Mouse (Mus musculus): ENCODE measurements around the gene Atf4.

The Atf4 gene

GRCm38 (mm10) chr15:80288036-80288435, 33.1 kb downstream of the Atf4 start:
- DNase-seq, result no peak

DNA sequence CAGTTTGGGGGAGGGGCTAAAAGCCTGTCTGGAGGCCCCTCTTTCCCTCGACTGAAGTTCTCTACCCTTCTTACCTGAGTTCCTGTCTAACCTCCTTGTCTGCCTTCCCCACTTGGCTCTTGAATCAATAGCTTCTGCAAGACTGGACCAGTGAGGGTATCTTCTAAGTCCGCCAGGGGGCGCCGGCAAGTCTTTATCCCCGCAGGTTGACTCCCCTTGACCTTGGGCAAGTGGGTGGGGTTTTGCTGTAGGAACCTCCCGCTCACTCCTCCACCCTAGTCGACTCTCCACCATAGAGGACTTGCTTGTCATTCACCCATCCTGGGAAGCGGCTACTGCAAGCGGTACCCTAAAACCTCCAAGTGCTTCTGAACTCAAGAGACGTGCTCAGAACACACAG, 34.5 kb downstream of the Atf4 start:
- DNase-seq, result peak; percentile 82

DNA sequence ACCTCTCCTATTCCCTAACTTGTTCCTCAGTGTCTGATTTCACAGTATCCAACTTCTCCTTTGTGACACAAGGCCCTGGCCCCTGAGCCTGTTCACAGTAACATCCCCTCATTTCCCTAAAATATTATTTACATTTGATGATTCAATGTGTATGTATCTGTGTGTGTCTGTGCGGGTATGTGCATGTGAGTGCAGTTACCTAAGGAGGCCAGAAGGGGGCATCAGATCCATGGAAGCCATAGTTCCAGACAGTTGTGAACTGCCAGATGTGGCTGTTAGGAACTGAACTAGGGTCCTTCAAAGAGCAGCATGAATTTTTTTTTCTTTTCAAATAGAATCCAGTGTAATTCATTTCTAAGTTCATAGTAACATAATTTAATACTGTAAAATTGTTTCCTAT, 42.2 kb downstream of the Atf4 start:
- no peak for DNase-seq

- no peak for DNase-seq
These were observed 48.8 kb downstream of the Atf4 start for GRCm38 (mm10) chr15:80303779-80304178.

DNA sequence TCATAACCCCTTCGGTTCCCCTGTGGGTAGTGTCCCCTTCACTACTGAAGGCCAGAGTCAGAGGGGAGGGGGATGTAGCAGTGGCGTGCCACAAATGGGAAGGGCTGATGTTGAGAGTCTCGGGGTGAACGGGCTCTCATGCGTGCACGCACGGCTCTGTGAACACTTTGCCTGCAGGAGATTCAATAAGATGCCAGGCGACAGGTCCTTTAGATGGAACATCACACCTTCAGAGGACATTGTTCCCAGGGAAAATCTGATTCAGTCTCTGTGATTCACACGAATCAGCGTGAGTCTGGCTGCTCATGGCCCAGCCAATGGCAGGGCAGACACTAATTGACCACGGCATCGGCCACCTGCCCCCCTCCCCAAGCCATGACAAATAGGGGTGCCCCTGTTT, 49.2 kb downstream of the Atf4 start:
- no peak for DNase-seq

DNA sequence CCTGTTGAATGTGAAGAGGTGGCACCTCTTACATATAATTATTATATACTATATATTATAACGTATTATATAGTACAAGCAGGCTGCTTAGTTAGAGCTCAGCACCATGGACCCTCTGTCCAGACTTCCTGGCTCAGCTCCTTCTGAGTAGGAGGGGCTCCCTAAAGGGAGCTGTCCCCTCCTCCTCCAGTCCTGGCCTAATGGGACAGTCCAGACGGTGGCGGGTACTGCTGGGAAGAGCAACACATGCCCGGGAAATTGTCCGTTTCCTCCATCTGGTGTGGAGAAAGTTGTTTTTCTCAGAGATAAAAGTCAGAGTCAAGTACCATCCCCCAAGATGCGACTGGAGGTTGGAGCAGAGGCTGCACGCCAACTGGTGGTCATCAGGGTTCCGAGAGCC, 51.2 kb downstream of the Atf4 start:
- no peak for DNase-seq
